Mouse (Mus musculus): ENCODE results near the gene Ubxn6.
"Not testable (repeated sequence)": the region's sequence is repeated elsewhere in the genome, so short reads cannot be mapped to it uniquely, and the experiment has no call there.

Ubxn6 gene

GRCm38 (mm10) chr17:56074827-56075208 lies at the start of gene Ubxn6:
Ubxn6 (minus strand) TSS chr17:56075028.
- peak; percentile 99 for DNase-seq

GRCm38 (mm10) chr17:56123681-56124340 lies 49.0 kb upstream of the Ubxn6 start:
- no peak for DNase-seq

- DNase-seq: no peak
Observed at GRCm38 (mm10) chr17:56123161-56123560, 48.3 kb upstream of the Ubxn6 start.

DNA sequence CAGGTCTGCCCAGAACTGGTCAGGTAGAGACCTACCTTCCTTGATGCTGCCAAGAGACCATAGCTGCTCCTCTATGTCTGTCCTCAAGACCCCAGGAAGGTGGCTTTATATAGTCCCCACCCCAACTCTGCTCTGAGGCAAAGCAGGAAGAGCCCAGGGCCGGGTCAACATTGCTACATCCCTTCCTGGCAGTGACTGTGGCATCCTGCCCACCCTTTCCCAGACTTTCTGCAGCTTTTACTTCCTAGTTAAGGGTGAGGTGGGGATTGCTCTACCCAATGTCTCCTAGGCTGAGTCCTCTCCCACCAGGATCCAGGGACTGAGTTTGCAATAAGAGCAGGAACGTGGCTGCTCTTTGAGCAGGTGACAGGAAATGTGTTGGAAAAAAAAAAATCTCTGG lies 47.0 kb upstream of the Ubxn6 start, which contains the start of gene Lrg1:
Gene Lrg1 (minus strand): TSS at position 176 of the 400 bp plus-strand sequence.
- peak; percentile 26 for DNase-seq

DNA sequence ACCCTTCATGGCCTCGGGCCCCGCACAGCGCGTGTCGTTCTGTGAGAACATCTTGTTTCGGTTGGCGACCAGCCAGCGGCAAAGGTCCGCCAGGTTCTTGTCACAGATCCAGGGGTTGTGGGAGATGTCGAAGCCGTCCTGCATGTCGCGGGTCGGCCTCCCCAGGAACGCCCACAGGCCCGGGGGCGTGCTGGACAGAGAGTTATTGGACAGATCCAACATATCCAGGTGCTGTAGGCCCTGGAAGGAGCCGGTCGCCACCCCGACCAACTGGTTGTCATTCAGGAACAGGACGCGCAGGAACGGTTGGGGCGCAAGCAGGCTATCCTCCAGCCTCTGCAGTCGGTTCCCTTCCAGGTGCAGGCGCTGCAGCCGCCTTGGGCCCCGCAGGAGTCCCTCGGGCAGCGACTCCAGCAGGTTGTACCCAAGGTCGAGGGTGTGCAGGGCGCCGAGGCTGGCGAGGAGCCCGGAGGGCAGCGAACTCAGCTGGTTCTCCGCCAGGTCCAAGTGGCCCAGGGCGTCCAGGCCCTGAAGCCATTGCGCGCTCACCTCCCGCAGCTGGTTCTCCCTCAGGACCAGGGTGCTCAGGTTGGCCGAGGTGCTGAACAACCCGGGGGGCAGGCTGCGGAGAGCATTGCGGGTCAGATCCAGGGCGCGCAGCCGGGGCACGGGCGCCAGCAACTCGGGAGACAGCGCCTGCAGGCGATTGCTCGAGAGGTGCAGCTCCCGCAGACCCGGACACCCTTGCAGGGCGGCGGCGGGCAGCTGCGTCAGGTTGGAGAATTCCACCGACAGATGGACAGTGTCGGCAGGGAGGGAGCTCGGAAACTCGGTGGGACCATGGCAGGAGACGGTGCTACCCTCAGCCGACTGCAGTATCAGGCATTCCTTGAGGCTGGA lies 45.4 kb upstream of the Ubxn6 start:
- DNase-seq: peak; percentile 68

DNA sequence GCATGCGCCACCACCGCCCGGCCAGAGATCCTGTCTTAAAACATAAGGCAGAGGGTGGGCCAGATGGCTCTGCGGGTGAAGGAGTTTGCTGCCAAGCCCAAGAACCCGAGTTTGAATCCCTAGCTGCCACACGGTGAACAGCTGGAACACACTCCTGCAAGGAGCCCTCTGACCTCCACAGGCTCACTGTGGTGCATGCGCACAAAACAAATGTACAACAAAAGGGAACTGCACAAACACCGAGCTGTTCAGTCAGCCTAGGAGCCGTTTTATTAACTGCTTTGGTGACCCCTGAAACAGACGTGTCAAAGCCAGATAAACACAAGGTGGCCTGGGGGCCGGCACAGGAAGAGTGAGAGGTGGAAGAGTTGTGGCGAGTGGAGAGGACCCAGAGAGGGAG lies 44.6 kb upstream of the Ubxn6 start:
- DNase-seq: no peak

DNA sequence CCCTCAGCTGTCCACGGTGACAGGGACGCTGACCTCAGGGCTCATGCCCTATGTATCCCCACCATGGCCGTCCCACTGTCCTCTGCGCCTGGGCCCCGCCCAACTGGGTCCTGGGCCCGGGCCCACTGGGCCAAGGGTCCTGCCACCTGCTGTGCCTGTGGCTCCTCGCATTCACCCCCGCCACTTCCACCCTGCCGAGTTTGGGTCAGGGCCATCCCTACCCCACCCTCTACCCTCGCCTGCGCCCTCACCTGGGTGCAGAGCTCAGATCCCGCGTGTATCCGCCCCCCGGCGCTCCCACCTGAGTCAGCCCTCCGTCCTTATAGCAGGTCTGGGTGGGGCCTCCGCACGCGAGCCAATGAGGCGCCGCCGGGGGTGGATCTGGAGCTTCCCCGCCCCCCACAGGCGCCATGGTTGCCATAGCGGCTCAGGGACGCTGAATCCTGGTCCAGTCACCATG lies 42.5 kb upstream of the Ubxn6 start, which contains the start of gene Plin5:
Gene Plin5 (minus strand): TSS at position 346 of the 460 bp plus-strand sequence.
- DNase-seq: peak; percentile 82

- DNase-seq: no peak
Observed at GRCm38 (mm10) chr17:56116193-56116592, 41.4 kb upstream of the Ubxn6 start.

DNA sequence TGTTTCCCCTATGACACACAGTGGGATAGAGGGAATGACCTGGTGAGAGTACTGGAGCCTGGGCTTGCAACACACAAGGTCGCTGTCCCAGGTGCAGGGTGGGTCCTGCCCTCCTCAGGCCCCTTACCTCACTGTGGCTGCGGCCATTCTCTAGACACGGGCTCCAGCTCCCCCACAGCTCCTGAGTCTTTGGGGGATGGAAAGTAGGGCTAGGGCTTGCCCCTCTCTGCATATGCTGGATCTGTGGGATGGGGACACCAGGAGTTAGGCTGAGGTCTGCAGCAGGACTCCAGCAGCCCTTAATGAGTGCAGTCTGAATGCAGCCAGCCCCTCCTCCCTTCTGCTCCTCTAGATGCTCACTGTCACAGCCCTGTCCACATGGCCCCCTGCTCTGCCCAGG lies 37.9 kb upstream of the Ubxn6 start:
- DNase-seq: no peak

- peak; percentile 81 for DNase-seq
Observed at GRCm38 (mm10) chr17:56111864-56112263, 37.0 kb upstream of the Ubxn6 start.

- DNase-seq: no peak
Observed at GRCm38 (mm10) chr17:56111021-56111420, 36.2 kb upstream of the Ubxn6 start.

- DNase-seq: no peak
Observed at GRCm38 (mm10) chr17:56110571-56110970, 35.7 kb upstream of the Ubxn6 start.

DNA sequence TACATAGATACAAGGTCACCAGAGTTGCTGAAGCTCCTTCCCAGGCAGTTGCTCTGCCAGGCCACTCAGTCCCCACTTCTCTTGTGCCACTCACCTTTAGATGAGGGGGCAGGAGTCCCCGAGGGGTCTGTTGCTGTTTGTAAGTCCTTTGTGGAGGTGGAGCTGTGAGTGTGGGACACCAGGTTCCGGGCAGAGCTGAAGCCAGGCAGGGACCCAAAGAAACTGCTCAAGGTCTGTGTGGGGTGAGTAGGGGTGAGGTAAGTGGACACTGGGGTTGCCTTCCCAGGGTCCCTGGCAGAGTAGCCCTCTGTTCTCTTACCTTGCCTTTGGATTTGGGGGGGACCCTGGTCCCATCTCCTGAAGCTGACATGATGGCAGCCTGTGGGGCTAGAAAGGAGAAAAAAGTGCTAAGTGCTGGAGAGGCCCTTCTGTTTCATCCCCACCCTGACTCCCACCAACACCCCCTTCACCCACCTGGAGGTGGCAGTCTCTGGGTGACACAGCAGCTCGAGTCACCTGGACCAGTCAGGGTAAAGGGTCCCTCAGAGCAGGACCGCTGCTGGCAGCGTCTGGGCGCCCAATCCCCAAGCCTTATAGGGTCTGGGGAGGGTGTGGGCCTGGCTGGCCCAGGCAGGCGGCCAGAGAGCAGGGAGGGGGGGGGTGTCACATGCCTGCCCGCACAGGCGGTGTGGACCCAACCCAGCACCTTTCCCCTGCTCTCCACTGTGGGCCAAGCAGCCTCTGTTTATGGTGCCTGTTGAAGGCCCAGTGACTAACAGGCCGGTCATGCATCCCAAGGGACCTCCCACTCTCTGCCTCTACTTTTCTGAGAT lies 34.6 kb upstream of the Ubxn6 start, which contains the start of gene Plin4:
Gene Plin4 (minus strand): TSS at position 585 of the 833 bp plus-strand sequence.
- DNase-seq: no peak

DNA sequence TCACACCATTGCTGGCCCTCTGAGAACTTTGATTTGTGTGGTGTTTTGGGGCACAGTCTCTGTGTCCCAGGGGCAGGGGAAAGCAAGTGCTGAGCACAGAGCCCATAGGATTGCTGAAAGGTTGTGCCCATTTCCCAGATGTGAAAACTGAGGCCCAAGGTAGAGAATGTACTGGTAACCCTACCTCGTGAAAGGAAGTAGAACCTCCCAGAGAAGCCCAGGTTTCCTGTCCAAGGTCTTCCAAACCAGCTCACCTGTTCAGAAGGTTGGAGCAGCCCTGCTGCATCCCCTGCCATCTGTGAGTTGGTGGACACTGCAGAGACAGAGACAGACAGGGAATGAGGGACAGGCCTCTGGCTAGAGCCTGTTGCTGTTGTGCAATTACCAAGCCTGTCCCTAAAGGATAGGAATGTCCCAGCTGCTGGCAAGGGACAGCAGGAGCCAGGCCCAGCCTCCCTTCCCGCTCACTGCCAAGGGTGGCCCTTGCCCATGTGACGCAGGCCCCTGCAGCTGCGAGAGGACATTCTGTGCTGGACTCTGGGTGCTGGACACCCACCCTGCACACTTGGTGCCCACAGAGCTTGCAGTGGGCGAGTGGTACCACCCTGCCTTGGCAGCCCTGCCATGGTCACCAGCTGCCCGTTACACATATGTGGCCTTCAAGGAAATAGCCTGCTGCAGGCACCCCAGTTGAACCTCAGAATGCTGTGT lies 33.7 kb upstream of the Ubxn6 start:
- DNase-seq: no peak

- no peak for DNase-seq
Observed at GRCm38 (mm10) chr17:56107736-56108135, 32.9 kb upstream of the Ubxn6 start.

DNA sequence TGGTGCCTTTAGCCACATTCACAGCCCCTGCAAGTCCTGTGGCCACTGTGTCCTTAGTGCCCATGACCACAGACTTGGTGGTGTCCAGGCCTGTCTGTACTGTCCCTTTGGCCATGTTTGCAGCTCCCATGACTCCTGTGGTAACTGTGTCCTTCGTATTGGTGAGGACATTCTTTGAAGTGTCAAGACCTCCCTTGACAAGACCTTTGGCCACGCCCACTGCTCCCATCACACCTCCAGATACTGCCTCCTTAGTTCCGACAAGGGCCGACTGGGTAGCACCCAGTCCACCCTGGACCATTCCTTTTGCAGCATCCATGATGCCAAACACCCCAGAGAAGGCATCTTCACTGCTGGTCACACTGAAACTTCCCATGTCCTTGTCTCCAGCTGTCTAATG lies 32.2 kb upstream of the Ubxn6 start:
- no peak for DNase-seq

GRCm38 (mm10) chr17:56106436-56106835 lies 31.6 kb upstream of the Ubxn6 start:
- DNase-seq: not testable (repeated sequence)

DNA sequence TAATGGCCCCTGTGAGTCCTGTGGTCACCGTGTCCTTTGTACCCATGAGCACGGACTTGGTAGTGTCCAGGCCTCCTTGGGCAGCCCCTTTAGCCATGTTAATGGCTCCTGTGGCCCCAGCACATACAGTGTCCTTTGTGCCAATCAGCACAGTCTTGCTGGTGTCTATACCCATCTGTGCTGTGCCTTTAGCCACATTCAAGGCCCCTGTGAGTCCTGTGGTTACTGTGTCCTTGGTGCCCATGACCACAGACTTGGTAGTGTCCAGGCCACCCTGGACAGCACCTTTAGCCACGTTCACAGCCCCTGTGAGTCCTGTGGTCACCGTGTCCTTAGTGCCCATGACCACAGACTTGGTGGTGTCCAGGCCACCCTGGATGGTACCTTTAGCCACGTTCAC lies 30.0 kb upstream of the Ubxn6 start:
- DNase-seq: not testable (repeated sequence)

DNA sequence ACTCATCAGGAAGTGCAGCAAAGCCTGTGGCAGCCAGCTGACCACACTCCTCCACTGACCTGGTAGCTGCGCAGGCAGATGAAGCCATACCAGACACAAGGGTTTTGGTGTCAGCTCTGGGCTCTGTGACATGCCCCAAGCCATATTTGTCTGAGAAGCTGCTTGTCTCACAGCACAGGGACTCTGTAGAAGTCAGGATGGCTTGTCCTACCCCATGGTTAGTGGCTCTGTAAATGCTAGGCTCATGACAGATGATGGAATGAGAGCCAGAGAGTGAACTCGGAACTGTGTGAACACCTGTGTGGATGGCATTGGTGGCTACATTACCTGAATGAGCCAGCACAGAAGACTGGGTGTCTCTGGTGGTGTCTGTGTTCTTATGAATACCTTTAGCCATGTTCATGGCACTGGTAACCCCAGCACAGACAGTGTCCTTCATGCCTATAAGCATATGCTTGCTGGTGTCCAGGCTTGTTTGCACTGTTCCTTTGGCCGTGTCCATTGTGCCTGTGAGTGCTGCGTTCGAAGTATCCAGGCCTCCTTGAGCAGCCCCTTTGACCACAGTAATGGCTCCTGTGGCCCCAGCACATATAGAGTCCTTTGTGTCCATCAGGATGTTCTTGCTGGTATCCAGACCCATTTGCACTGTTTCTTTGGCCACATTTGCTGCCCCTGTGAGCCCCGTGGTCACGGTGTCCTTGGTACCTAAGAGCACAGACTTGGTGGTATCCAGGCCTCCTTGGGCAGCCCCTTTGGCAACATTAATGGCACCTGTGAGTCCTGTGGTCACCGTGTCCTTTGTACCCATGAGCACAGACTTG lies 28.8 kb upstream of the Ubxn6 start:
- DNase-seq: no peak

DNA sequence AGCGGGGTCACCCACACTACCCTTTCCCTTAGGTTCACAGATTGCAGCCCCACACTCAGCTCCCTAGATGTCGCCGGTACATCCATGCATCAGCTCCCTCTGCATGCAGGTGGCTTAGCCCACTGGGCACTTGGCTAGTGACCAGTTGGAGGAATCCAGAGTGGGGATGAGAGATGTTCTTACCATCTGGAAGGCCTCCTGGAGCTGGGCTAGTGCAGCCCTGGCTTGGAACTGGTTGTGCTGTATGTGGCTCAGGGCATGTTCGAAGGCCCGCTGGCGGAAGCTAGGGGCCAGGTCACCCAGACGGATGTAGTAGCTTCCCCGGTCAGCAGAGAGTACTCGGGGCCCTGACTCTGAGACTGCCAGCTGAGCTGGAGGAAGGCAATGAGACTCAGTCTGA lies 28.1 kb upstream of the Ubxn6 start:
- no peak for DNase-seq

GRCm38 (mm10) chr17:56102158-56102557 lies 27.3 kb upstream of the Ubxn6 start:
- DNase-seq: no peak
